Mouse (Mus musculus) Patski (cell line): ENCODE measurements around the gene 4930430F08Rik. TPM values are rescaled to one million over a fixed set of nuclear protein-coding genes. Genes with fewer than 3 reads are reported as not detected.
A peak's percentile ranks its signal among the peaks of the same experiment; 100 is the strongest.

ENCODE experiments used
- ATAC-seq: fragments of 100-300 bp; one replicate; pipeline ENCODE4 v1.8.0; 2021
- CTCF ChIA-PET: fragments of 350-600 bp; sonication (Branson Sonifier 250); formaldehyde crosslinking; loops from one replicate; lab custom pipeline; 2022; ENCODE audit warnings: inconsistent platforms; lab: Charles Lee
- POLR2A ChIA-PET: fragments of 350-600 bp; sonication (Branson Sonifier 250); formaldehyde crosslinking; loops from one replicate; lab custom pipeline; 2022; ENCODE audit warnings: antibody characterized with exemption, inconsistent platforms; lab: Charles Lee
- DNase-seq: peaks from one replicate; pipeline ENCODE4 v3.0.0-alpha.2; 2011; ENCODE audit warnings: low read depth, low spot score
- H3K27me3 ChIP-seq: fragments of 371-371 bp; one replicate; pipeline ENCODE4 v1.5.1; 2021
- CTCF ChIP-seq: fragments of 100-300 bp; IDR thresholded peaks from one replicate; pipeline ENCODE4 v1.5.1; 2021
- in situ Hi-C: fragments of 300-500 bp; cut with MboI; formaldehyde crosslinking; loops from 3 replicates; pipeline ENCODE4 v1.11.1; 2018; ENCODE audit warnings: low pct_unique_long_range_greater_than_20kb, mixed read lengths
- polyA plus RNA-seq: library from polyadenylated mRNA; unstranded; gene quantifications from one replicate; pipeline ENCODE4 v1.2.3, GENCODE M21; 2021

The 4930430F08Rik gene
- polyA plus RNA-seq: 19.7 TPM

DNA sequence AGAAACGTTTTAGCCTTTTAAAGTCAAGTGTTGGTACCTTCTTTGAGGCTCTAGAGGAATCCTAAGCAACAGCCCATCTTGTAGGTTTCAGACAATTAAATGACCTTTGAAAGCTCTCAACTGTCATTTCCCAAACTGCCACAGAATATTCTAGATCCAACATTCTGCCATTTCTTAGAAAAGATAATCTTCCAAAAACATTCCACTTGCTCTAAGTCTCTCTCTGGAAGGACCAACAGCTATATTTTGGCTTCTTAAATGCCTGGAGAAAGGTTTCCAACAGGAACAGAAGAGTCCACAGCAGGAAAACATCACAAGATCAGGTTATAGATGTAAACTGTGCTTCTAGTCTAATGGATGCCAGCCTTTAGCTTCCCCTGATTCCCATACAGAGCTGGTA, at the start of gene 4930430F08Rik, which contains the start of gene 1700017N19Rik:
TSS of gene 4930430F08Rik (minus strand) at position 101 of the 400 bp plus-strand sequence.
TSS of gene 1700017N19Rik (plus strand) at position 162 of the 400 bp plus-strand sequence.
- H3K27me3 ChIP-seq: peaks cover 41% of the 10 kb centered on the region
- ChIA-PET CTCF (no interaction called here), POLR2A (no interaction called here)
- TF ChIP-seq CTCF: no peak
- no peak for DNase-seq
- in situ Hi-C loops: no loop called here
- no peak for ATAC-seq

- no peak for DNase-seq
- in situ Hi-C loops: loop anchor here (25.0 kb wide), 1 partner anchor 1807 kb away; no protein-coding TSS in a partner anchor
- ChIA-PET CTCF (interaction anchor here (0.8 to 1.3 kb wide), 2 partner anchors 11 to 45 kb away, joined by 3 read pairs; no protein-coding TSS in a partner anchor), POLR2A (no interaction called here)
- ATAC-seq: peak; percentile 8
- TF ChIP-seq CTCF: peak; percentile 78
- H3K27me3 ChIP-seq: peaks cover 29% of the 10 kb centered on the region
Observed at GRCm38 (mm10) chr10:100629762-100630438, 39.7 kb upstream of the 4930430F08Rik start.

DNA sequence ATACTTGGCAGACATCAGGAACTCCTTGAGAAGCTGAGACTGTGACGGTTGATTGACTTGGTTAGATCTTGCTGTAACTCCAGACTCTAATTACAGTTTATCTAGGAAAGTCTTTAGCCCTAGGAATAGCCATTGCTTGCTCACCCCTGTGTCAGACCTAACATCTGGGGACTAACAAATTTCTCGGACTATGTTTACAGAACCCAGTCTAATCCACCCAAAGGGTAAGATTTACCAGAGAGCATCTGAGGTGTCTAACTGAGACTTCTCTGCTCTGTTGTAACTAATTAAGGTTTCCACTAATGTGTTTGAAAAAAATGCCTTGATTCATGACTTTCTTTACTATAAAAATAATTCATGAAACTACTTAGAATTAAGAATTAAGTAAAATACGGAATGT, 32.3 kb upstream of the 4930430F08Rik start:
- CTCF ChIA-PET: no interaction called here
- no peak for TF ChIP-seq CTCF
- no peak for DNase-seq
- H3K27me3 ChIP-seq: peaks cover 60% of the 10 kb centered on the region
- no peak for ATAC-seq
- POLR2A ChIA-PET: no interaction called here
- in situ Hi-C loops: no loop called here

- DNase-seq (no peak), ATAC-seq (no peak)
- POLR2A ChIA-PET: no interaction called here
- in situ Hi-C loops: no loop called here
- H3K27me3 ChIP-seq: peaks cover 46% of the 10 kb centered on the region
- no peak for TF ChIP-seq CTCF
- CTCF ChIA-PET: no interaction called here
Observed at GRCm38 (mm10) chr10:100620040-100620439, 29.8 kb upstream of the 4930430F08Rik start.

DNA sequence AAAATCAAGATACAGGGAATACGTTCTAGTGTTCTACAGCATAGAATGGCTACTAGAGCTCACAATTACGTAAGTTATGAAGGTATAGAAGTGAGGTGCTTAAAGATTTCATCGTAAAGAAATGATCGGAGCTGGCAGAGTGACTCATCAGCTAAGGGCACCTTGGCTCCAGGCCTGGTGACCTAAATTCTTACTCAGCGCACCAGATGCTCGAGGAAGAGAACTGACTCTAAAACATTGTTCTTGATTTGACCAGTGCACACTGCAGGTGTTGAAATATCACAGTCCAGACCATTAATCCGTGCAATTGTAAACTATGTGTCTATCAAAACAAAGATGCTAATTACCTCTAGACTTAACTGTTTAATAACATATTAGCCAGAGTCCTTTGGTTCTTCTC, 29.3 kb upstream of the 4930430F08Rik start:
- peaks cover 43% of the 10 kb centered on the region for H3K27me3 ChIP-seq
- ChIA-PET POLR2A (interaction anchor here (0.5 kb wide), 1 partner anchor 1435 kb away, joined by 4 read pairs; no protein-coding TSS in a partner anchor), CTCF (interaction anchor here (0.8 kb wide), 1 partner anchor 10 kb away, joined by 3 read pairs; no protein-coding TSS in a partner anchor)
- no peak for DNase-seq
- in situ Hi-C loops: no loop called here
- no peak for TF ChIP-seq CTCF
- no peak for ATAC-seq

DNA sequence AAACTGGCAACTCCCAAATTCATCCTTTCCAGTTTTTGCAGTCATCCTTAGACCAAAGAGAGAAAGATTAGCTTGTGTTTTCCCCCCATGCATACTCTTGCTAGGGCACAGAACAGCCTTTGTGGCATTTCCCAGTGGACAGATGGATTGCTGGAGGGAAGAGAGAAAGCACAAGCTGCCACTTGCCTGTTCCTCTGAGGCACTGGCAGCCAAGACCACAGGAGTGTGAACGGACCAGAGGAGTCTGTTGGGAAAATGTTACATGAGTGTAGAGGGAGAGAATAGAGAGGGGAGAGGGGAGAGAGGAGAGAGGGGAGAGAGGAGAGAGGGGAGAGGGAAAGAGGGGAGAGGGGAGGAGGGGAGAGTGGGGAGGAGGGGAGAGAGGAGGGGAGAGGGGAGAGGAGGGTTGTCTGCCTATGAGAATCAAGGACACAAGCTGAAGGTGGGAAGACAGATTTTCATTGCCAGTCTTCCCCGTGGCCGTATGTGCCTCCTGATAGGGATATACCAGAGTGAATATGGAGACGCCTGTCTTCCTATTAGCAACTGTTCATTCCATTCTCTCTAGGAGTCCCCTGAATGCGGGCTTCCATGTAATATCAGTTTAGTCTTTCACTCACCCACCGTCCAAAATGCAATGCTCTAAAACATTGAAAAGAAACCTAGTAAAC, 27.1 kb upstream of the 4930430F08Rik start:
- ChIA-PET CTCF (no interaction called here), POLR2A (no interaction called here)
- in situ Hi-C loops: no loop called here
- peaks cover 32% of the 10 kb centered on the region for H3K27me3 ChIP-seq
- no peak for TF ChIP-seq CTCF
- DNase-seq (no peak), ATAC-seq (no peak)

GRCm38 (mm10) chr10:100604254-100604653, 14.0 kb upstream of the 4930430F08Rik start:
- no peak for DNase-seq
- in situ Hi-C loops: no loop called here
- ChIA-PET CTCF (no interaction called here), POLR2A (no interaction called here)
- no peak for ATAC-seq
- peaks cover 60% of the 10 kb centered on the region for H3K27me3 ChIP-seq
- no peak for TF ChIP-seq CTCF

GRCm38 (mm10) chr10:100603511-100603910, 13.3 kb upstream of the 4930430F08Rik start:
- ATAC-seq (no peak), DNase-seq (no peak)
- TF ChIP-seq CTCF: no peak
- in situ Hi-C loops: no loop called here
- POLR2A ChIA-PET: no interaction called here
- CTCF ChIA-PET: no interaction called here
- peaks cover 62% of the 10 kb centered on the region for H3K27me3 ChIP-seq

GRCm38 (mm10) chr10:100598339-100598738, 8.1 kb upstream of the 4930430F08Rik start:
- in situ Hi-C loops: no loop called here
- ATAC-seq (no peak), DNase-seq (no peak)
- POLR2A ChIA-PET: no interaction called here
- CTCF ChIA-PET: interaction anchor here (1.5 kb wide), 1 partner anchor 10 kb away, joined by 3 read pairs; no protein-coding TSS in a partner anchor
- no peak for TF ChIP-seq CTCF
- peaks cover 67% of the 10 kb centered on the region for H3K27me3 ChIP-seq

DNA sequence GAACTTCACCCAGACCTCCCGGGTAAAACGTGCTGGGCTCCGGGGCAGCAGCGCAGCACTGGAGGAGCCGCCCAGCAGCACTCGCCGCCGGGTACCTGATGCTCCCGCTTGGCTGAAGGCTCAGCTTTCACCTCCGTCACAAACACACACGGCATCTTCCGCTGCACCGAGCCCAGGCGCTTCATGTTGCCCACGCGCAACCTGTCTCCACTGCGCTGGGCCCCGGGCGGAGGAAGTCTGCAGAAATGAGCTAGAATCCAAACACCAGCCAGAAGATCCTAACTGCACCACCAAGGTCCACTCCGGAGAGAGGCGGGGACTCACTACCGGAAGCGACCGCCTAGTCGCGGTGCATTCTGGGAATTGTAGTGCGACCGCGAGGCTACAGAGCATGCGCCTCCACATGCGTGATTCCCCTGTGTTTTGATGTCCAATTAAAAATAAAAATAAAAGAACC, 1.3 kb downstream of the 4930430F08Rik start:
- no peak for TF ChIP-seq CTCF
- peak; percentile 99 for ATAC-seq
- H3K27me3 ChIP-seq: peaks cover 34% of the 10 kb centered on the region
- in situ Hi-C loops: no loop called here
- peak; percentile 48 for DNase-seq
- ChIA-PET POLR2A (no interaction called here), CTCF (interaction anchor here (1.3 kb wide), 1 partner anchor 22 kb away, joined by 3 read pairs; no protein-coding TSS in a partner anchor)
